Mouse (Mus musculus): Measurements from ENCODE around the gene Tnfrsf8. TPM values are rescaled to one million over a fixed set of nuclear protein-coding genes. Genes with fewer than 3 reads are reported as not detected.

The Tnfrsf8 gene
- polyA plus RNA-seq, 1 experiment from 2014 or later: 0.59 TPM

DNA sequence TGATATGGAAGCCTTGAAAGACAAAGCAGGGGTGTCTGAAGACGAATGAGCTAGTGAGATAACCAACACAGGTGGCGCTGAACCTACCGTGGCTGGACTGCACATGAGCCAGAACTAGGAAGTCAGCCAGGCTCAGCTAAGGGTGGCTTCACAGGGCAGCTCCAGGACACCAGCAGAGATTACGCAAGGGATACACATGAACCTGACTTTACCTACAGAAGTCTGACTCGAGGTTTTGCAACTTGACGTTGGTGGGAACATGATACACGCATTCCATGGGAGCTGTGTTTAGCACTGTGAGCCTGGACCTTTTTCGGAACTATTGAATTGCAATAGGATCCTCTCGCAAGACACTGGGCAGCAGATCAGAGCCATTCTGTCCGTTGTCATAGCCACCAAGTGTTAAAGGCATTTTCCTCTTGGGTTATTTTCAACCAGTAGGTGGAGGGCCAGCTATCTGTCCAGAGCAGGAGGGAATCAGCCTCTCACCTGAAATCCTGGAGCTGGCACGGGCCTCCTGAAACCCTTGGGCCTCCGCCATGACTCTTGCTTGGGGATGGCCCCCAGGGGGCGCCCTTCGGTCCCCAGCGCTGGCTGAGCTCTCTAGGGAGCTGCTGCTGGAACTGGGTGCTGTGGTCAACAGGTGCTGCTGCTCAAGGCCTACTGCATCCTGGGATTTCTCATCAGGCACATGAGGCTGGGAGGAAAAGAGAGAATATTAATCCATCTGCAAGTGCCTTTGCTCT, 95.6 kb downstream of the Tnfrsf8 start:
- no peak overlapping the region for H3K27ac ChIP-seq

DNA sequence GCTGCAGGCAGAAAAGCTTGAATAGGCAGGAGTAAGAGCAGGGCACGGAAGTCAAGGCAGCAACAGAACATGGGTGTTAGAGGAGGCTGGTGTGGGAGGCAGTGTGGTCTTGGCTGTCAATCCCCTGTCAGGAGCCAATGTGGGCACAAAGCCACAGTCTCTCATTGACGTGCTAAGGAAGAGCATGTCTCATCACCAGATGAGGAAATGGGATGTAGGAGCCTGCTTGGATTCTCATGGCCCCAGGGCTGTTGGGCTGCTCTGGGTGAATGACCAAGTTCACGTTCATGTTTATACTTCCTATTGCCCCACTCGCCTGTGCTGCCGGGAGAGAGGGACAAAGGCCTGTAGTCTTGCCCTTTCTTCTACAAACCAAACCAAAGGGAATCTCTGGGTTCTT, 97.1 kb downstream of the Tnfrsf8 start:
- Histone ChIP-seq H3K36me3 (ENCODE audit: inconsistent target) (peaks cover 89% of the 10 kb centered on the region), H3K27ac (no peak overlapping the region), H3K4me3 (ENCODE audit: inconsistent target) (no peak overlapping the region), H3K79me2 (ENCODE audit: inconsistent target) (peaks cover 66% of the 10 kb centered on the region; the same call in 1 of the 2 replicates)
- WGBS (ENCODE audit: missing documents): 91% methylated on average over 5 of the region's 5 CpGs

More for the DNA sequence above, 95.6 kb downstream of the Tnfrsf8 start:
- WGBS (ENCODE audit: missing documents): 69% methylated on average over 15 of the region's 15 CpGs
- Histone ChIP-seq H3K79me2 (ENCODE audit: inconsistent target) (peaks cover 73% of the 10 kb centered on the region; the same call in 1 of the 2 replicates), H3K4me3 (ENCODE audit: inconsistent target) (no peak overlapping the region), H3K36me3 (ENCODE audit: inconsistent target) (peaks cover 90% of the 10 kb centered on the region)

Other genes starting within 250 kb of the Tnfrsf8 start
- 28.8 to 76.6 TPM (median 37.9 TPM) in 3 replicates for gene Vps13d, start 120.2 kb downstream of the Tnfrsf8 start, polyA plus RNA-seq (2018)
- 132 to 265 TPM (median 207 TPM) in 3 replicates for gene Tnfrsf1b, start 68.3 kb downstream of the Tnfrsf8 start, polyA plus RNA-seq (2018)
- not detected in 3 replicates for gene Zfp990, start 195.6 kb upstream of the Tnfrsf8 start, polyA plus RNA-seq (2018)

Data from macrophage (primary cell).